Mouse (Mus musculus): ENCODE data around the gene Gm11492. TPM values are rescaled to one million over a fixed set of nuclear protein-coding genes. Genes with fewer than 3 reads are reported as not detected.

The Gm11492 gene
- polyA plus RNA-seq (2015; fragmentation: Nextera tagmentation; extraction: Ambion mirVana): not detected in 2 replicates

DNA sequence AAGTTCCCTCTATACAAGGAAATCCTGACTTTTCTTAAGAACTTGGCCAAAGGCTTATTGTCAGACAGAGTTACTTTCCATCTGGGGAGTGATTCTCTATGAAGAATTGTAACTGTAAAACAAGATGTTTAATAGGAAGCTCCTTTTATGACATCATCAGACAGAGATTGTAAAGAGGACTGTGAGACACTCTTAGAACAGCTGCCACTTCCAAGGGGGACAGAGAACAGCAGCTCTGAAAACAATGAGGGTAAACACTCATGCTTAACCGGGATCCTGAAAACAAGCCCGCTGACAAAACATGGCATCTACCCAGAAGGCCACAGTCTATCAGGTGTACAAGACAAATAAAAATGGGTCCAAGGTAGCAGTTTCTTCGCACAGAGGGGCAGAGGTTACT lies at the start of gene Gm11492:
Gene Gm11492, plus strand, starts transcription at position 153 of the 400 bp plus-strand sequence.
- ATAC-seq (ENCODE audit: insufficient number of reproducible peaks, low FRiP score, low TSS enrichment, low read depth): no peak
- WGBS: 79% methylated on average over 3 of the region's 3 CpGs

DNA sequence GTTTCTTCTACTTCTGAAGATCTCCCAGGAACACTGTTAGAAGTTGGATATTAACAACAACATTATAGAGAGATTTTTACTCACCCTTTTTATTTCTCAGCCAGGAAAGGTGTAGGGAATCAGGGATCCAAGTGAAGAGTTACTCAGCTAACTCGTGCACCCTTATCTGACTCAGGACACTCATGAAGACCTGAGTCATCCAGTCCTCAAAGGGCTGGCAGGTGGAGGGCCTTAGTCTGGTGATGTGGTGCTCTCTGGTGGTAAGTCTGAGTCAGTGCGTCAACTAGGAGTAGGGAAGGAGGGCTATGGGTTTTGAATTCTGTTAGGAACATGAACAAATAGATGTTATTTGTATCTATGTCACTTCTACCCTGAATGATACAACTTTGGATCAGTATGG lies 47.2 kb upstream of the Gm11492 start:
- H3K4me3 ChIP-seq: no peak overlapping the region
- no peaks in the 10 kb centered on the region for H3K36me3 ChIP-seq
- no peak overlapping the region for H3K9ac ChIP-seq
- H3K4me2 ChIP-seq: no peak overlapping the region
- WGBS: 8% methylated on average over 2 of the region's 2 CpGs
- no peaks in the 10 kb centered on the region for H3K9me3 ChIP-seq
- H3K4me1 ChIP-seq: no peaks in the 10 kb centered on the region
- no peaks in the 10 kb centered on the region for H3K27me3 ChIP-seq
- no peak for ATAC-seq (ENCODE audit: insufficient number of reproducible peaks, low FRiP score, low TSS enrichment, low read depth)
- H3K27ac ChIP-seq: no peak overlapping the region

More for the DNA sequence above, at the start of gene Gm11492:
- H3K36me3 ChIP-seq: no peaks in the 10 kb centered on the region
- no peak within 1 kb of the TSS for H3K4me2 ChIP-seq
- no peak within 1 kb of the TSS for H3K27ac ChIP-seq
- no peak within 1 kb of the TSS for H3K9ac ChIP-seq
- H3K9me3 ChIP-seq: no peaks in the 10 kb centered on the region
- H3K4me1 ChIP-seq: peaks cover under 1% of the 10 kb centered on the region; the same call in 1 of the 2 replicates
- H3K4me3 ChIP-seq: no peak within 1 kb of the TSS
- H3K27me3 ChIP-seq: no peaks in the 10 kb centered on the region

DNA sequence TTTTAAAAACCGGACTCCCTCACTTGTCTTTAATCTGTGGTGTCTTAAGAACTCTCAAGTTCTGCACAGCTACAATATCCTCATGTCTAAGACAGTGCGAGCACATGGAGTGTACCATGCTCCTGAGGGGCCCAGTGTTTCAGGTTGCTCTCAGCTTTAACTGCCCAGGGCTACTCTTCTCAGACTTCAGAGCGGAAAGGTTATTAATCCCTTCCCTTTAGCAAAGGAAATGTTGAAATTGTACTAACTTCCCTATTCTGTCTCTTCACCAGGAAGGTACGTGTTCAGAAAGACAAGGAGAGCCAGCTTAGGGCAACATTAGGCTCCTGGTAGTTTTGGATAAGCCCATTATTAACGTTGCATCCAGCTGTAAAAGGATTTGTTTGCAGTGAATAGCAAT lies 43.0 kb upstream of the Gm11492 start:
- Histone ChIP-seq H3K27me3 (no peaks in the 10 kb centered on the region), H3K36me3 (no peaks in the 10 kb centered on the region), H3K9ac (no peak overlapping the region), H3K9me3 (no peaks in the 10 kb centered on the region), H3K27ac (no peak overlapping the region), H3K4me1 (no peaks in the 10 kb centered on the region), H3K4me3 (no peak overlapping the region), H3K4me2 (no peak overlapping the region)
- WGBS: 66% methylated on average over 5 of the region's 5 CpGs
- ATAC-seq (ENCODE audit: insufficient number of reproducible peaks, low FRiP score, low TSS enrichment, low read depth): no peak

DNA sequence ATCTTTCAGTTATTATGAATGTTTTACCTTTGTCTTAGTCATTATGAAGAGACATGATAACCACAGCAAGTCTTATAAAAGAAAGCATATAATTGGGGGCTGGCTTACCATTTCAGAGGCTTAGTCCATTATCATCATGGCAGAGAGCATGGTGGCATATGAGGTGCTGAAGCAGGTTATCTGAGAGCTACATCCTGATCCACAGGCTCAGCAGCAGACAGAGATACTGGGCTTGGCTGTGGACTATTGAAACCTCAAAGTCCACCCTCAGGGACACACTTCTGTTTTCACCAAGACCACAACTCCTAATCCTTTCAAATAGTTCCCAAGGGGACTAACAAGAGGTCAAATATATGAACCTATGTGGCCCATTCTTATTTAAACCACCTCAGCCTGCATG lies 42.5 kb upstream of the Gm11492 start:
- Histone ChIP-seq H3K9ac (no peak overlapping the region), H3K27ac (no peak overlapping the region), H3K36me3 (no peaks in the 10 kb centered on the region), H3K27me3 (no peaks in the 10 kb centered on the region), H3K4me2 (no peak overlapping the region), H3K4me1 (no peaks in the 10 kb centered on the region), H3K4me3 (no peak overlapping the region), H3K9me3 (no peaks in the 10 kb centered on the region)
- ATAC-seq (ENCODE audit: insufficient number of reproducible peaks, low FRiP score, low TSS enrichment, low read depth): no peak

DNA sequence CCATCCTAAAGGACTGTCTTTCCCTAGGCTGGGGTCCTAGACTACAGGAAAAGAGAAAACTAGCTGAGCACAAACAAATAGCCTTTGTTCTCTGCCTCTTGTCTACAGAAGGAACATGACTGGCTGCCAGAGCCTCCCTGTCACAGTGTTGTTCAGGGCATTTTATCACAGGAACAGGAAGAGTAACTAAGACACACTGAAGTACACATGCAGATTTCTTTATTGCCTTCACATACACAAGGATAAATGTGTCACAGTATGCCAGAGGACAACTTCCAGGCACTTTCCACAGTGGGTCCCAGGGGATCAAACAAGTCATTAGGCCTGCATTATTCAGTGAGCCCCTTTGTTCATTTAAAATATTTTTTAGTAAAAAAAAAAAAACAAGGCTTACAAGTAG lies 41.7 kb upstream of the Gm11492 start:
- H3K27me3 ChIP-seq: no peaks in the 10 kb centered on the region
- no peak overlapping the region for H3K4me3 ChIP-seq
- no peaks in the 10 kb centered on the region for H3K9me3 ChIP-seq
- no peak for ATAC-seq (ENCODE audit: insufficient number of reproducible peaks, low FRiP score, low TSS enrichment, low read depth)
- H3K4me2 ChIP-seq: no peak overlapping the region
- no peaks in the 10 kb centered on the region for H3K4me1 ChIP-seq
- H3K27ac ChIP-seq: no peak overlapping the region
- no peaks in the 10 kb centered on the region for H3K36me3 ChIP-seq
- H3K9ac ChIP-seq: no peak overlapping the region

DNA sequence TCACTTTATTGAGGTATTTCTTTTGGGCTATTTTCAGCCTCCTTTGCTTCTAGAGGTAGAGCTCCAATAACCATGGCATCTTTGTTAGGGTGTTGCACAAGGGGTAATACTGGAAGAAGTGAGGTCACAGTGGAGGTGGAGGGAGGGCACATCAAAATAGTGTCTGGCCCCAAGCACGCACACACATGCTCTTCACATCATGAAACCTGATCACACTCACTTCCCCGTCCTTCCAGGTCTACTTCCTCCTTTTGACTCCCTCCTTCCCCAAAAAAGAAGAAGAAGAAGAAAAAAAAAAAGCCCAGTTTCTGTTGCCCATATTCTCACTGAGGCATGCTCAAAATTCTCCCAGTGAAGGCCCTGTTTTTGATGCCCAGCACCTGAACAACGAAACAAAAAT lies 39.1 kb upstream of the Gm11492 start:
- no peak overlapping the region for H3K9ac ChIP-seq
- H3K4me1 ChIP-seq: no peaks in the 10 kb centered on the region
- H3K4me3 ChIP-seq: no peak overlapping the region
- H3K36me3 ChIP-seq: no peaks in the 10 kb centered on the region
- no peak overlapping the region for H3K27ac ChIP-seq
- H3K4me2 ChIP-seq: no peak overlapping the region
- H3K27me3 ChIP-seq: no peaks in the 10 kb centered on the region
- H3K9me3 ChIP-seq: no peaks in the 10 kb centered on the region
- no peak for ATAC-seq (ENCODE audit: insufficient number of reproducible peaks, low FRiP score, low TSS enrichment, low read depth)
- 45% methylated on average over 3 of the region's 3 CpGs for WGBS

DNA sequence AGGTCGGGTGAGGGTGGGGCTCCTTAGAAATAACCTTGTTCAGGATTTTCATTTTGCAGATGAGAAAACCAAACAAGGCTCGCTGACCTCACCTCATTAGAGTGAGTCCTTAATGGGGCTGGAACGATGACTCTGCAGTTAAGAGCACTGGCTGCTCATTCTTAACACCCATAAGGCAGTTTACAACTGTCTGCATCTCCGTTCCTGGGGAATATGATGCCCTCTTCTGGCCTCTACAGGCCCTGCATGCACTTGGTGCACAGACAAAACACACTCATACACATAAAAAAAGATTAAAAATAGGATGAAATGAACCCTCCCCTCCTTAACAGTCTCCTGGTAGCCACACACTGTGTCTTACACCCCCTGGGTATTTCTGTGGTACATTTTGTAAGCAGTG lies 38.5 kb upstream of the Gm11492 start:
- H3K9ac ChIP-seq: no peak overlapping the region
- no peaks in the 10 kb centered on the region for H3K27me3 ChIP-seq
- H3K4me3 ChIP-seq: no peak overlapping the region
- no peaks in the 10 kb centered on the region for H3K4me1 ChIP-seq
- no peak for ATAC-seq (ENCODE audit: insufficient number of reproducible peaks, low FRiP score, low TSS enrichment, low read depth)
- no peaks in the 10 kb centered on the region for H3K9me3 ChIP-seq
- no peaks in the 10 kb centered on the region for H3K36me3 ChIP-seq
- H3K27ac ChIP-seq: no peak overlapping the region
- 44% methylated on average over 4 of the region's 4 CpGs for WGBS
- H3K4me2 ChIP-seq: no peak overlapping the region

DNA sequence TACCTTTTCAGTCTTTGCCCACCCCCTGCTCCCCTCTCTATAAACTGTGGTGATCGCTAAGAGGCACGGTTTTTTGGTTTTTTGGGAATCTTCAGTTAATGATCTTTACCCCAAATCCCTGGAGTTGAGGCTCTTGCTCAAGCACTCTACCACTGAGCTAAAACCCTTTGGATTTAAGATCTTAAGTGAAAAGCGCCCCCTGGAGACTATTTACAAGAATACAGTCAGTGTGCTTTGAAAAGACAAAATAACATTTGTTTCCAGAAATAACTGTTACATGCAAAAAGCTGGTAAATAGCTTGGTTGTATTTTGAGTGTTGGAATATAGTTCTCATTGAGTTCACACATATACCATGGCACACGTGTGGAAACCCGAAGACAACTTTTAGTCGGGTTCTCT lies 34.8 kb upstream of the Gm11492 start:
- ATAC-seq (ENCODE audit: insufficient number of reproducible peaks, low FRiP score, low TSS enrichment, low read depth): no peak
- H3K36me3 ChIP-seq: no peaks in the 10 kb centered on the region
- no peak overlapping the region for H3K27ac ChIP-seq
- H3K9ac ChIP-seq: no peak overlapping the region
- H3K9me3 ChIP-seq: no peaks in the 10 kb centered on the region
- H3K27me3 ChIP-seq: no peaks in the 10 kb centered on the region
- no peak overlapping the region for H3K4me2 ChIP-seq
- H3K4me3 ChIP-seq: no peak overlapping the region
- 50% methylated on average over 6 of the region's 6 CpGs for whole genome bisulfite sequencing
- no peaks in the 10 kb centered on the region for H3K4me1 ChIP-seq

DNA sequence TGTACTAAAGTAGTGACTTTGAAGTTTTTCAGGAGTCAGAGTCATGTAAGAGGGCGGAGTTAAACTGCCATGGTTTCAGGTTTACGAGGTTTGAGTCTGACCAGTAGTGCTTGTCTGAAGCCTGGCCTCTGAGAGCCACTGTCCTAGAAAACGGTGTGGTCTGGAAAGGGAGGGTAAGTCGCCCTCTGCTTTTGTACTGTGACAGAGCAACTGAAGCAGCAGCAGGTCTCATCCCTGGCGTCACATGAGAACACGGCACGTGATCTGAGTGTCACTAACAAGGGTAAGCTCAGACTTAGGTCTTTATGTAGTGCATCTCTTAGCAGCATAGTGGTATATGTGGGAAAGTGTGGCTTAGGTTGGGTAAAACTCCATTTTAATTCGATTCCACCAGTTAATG lies 24.2 kb upstream of the Gm11492 start:
- Histone ChIP-seq H3K4me3 (no peak overlapping the region), H3K27ac (no peak overlapping the region), H3K4me2 (no peak overlapping the region), H3K27me3 (no peaks in the 10 kb centered on the region), H3K4me1 (no peaks in the 10 kb centered on the region), H3K9me3 (no peaks in the 10 kb centered on the region), H3K9ac (no peak overlapping the region), H3K36me3 (no peaks in the 10 kb centered on the region)
- no peak for ATAC-seq (ENCODE audit: insufficient number of reproducible peaks, low FRiP score, low TSS enrichment, low read depth)
- WGBS: 26% methylated on average over 8 of the region's 8 CpGs

DNA sequence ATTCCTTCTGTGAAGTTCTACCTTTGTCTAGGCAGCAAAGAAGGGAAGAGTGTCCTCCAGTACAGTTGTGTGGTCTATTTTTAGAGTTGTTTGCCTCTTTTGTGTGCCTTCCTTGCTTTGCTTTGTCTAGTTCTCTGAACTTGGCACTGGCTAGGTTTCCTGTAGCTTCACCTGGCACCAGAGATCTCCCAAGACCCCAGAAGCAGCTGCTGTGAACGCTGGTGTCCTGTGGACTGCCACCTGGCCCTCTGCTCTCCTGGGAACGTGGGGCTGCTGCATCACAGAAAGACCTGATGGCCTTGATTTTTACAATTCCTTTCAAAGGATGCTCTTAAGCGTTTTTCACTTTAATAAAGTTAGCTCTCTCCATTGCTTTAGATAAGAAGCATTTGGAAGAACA lies 23.5 kb upstream of the Gm11492 start:
- Histone ChIP-seq H3K27me3 (no peaks in the 10 kb centered on the region), H3K27ac (no peak overlapping the region), H3K9me3 (no peaks in the 10 kb centered on the region), H3K4me2 (no peak overlapping the region), H3K4me3 (no peak overlapping the region), H3K4me1 (no peaks in the 10 kb centered on the region), H3K9ac (no peak overlapping the region), H3K36me3 (no peaks in the 10 kb centered on the region)
- 45% methylated on average over 3 of the region's 3 CpGs for WGBS
- no peak for ATAC-seq (ENCODE audit: insufficient number of reproducible peaks, low FRiP score, low TSS enrichment, low read depth)

DNA sequence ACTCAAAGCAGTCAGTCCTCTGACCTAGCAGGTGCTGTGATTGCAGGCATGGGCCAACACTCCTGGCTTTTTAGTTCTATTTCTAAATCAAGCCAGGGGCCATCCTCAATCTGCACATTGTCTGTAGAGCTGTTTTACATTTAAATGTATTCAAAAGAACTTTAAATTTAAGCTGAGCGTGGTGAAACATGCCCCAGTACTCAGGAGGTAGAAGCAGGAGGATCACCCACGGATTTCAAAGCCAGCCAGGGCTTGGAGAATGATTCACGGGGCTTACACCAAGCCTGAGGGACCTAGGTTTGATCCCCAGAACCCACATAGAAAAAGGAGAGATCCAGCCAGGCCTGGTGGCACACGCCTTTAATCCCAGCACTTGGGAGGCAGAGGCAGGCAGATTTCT lies 13.1 kb upstream of the Gm11492 start:
- Histone ChIP-seq H3K4me2 (no peak overlapping the region), H3K4me1 (no peaks in the 10 kb centered on the region), H3K9me3 (no peaks in the 10 kb centered on the region), H3K27me3 (no peaks in the 10 kb centered on the region), H3K4me3 (no peak overlapping the region), H3K36me3 (no peaks in the 10 kb centered on the region), H3K9ac (no peak overlapping the region), H3K27ac (no peak overlapping the region)
- WGBS: 71% methylated on average over 4 of the region's 4 CpGs
- ATAC-seq (ENCODE audit: insufficient number of reproducible peaks, low FRiP score, low TSS enrichment, low read depth): no peak

DNA sequence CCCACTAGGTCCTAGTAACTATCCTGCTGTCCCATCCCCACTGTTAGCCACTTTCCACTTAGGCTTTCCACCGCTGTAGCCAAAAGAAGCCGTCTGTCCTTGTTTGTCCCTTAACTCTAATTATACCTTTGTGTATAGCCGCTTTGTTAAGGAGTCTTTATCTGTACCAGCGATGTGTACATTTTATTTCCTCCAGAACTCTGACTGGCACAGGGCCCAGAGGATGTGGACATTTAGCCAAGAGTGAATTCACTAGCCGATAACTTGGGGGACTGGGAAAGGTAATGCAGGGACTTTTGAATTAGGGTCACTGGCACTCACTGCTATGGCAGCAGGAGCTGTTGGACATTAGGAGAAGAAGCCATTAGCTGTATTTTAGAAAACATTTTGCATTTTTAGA lies 12.1 kb upstream of the Gm11492 start:
- WGBS: 47% methylated on average over 5 of the region's 5 CpGs
- Histone ChIP-seq H3K9me3 (no peaks in the 10 kb centered on the region), H3K4me2 (no peak overlapping the region), H3K36me3 (no peaks in the 10 kb centered on the region), H3K27me3 (no peaks in the 10 kb centered on the region), H3K4me1 (no peaks in the 10 kb centered on the region), H3K4me3 (no peak overlapping the region), H3K9ac (no peak overlapping the region), H3K27ac (0 out of 2 replicates have a peak overlapping the region, but pooled peaks have one; percentile 24)
- ATAC-seq (ENCODE audit: insufficient number of reproducible peaks, low FRiP score, low TSS enrichment, low read depth): no peak

DNA sequence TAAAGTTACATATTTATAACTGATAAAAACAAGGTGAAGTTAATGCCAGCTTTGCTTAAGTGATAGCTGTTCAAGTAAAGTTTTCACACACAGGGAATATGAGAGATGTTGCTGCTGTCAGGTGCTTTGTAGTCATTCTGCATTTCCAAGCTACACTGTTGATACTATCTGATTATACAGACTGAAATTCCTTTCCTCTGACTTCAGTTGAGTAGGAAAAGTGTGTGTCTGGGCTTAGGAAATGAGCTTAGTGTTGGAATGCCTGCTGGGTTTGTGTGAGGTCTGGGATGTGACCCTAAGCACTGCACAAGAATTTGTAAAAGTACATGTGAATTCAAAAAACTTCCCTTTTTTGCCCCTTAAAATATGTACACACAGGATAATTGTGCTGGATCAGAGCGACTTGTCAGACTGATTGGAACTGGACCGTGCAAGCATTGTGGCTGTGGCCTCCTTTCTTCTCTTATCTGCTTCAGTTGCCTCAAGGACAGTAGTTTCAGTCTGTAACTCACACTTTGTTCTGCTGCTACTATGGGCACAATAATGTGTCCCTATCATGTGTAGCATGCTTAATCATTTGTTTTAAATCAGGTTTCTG lies 11.2 kb upstream of the Gm11492 start:
- H3K27ac ChIP-seq: no peak overlapping the region
- ATAC-seq (ENCODE audit: insufficient number of reproducible peaks, low FRiP score, low TSS enrichment, low read depth): no peak

More for the DNA sequence above, 11.2 kb upstream of the Gm11492 start:
- Histone ChIP-seq H3K4me1 (no peaks in the 10 kb centered on the region), H3K4me3 (no peak overlapping the region), H3K9ac (no peak overlapping the region), H3K36me3 (no peaks in the 10 kb centered on the region), H3K9me3 (no peaks in the 10 kb centered on the region), H3K27me3 (no peaks in the 10 kb centered on the region), H3K4me2 (no peak overlapping the region)
- 40% methylated on average over 2 of the region's 2 CpGs for WGBS

Data from limb, embryonic 15.5 days (tissue).